Mouse (Mus musculus) thymus, postnatal 25 days (tissue): Measurements from ENCODE around the gene Sorl1.
"Not testable (repeated sequence)": the region's sequence is repeated elsewhere in the genome, so short reads cannot be mapped to it uniquely, and the experiment has no call there.

Experiments
- DNase-seq: peaks from one replicate; pipeline ENCODE4 v3.0.0; 2022

The Sorl1 gene

DNA sequence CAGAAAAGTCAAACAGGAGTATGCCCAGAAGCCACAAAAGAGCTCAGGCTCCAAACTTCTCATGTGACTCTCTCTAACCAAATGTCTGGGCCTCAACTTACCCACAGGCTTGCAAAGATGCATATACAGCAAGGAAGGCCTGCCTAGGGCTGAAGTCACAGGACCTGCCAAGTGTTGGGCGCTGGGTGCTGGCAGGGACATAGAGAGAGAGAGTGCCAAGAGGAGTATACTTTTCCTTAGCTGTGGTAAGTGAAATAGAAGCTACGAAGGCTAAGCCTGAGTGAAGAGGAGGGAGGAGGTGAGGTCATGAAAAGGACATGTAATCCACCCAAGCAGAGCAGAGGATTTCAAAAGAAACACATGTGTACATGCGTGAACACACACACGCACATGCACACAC lies 32.5 kb downstream of the Sorl1 start:
- no peak for DNase-seq

DNA sequence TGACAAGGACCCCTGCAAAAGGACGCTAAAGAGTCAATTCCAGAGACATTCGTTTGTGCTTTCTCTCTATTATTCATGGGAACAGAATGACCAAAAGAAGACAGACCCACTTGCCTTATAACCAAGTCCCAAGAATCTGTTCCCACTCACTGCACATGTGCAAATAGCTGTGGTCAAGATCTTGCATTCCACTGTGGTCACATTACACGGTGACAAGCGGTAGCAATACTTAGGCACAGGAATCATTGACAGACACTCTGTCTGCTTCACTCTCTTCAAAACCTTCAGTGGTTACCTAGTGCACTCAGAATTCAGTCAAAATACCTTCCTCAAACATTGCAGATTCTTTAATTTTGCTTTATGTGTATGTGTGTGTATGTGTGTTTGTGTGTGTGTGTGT lies 36.2 kb downstream of the Sorl1 start:
- DNase-seq: no peak

DNA sequence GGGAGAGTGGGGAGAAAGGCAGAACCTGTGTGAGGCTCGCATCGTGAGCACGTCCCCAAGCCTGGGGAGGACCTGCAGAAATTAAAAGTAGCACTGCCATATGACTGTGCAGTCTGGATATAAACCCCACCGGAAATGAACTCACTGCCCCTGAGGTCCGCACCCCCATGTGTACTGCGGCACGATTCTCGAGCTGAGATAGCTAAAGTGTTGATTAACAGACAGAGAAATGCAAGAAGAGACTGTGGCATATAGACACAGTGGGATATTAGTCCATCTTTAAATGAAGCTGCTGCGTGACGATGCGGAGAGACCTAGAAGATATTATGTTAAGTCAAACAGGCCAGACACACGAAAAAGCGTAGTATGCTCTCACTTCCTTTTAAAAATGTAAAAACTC lies 38.1 kb downstream of the Sorl1 start:
- no peak for DNase-seq

DNA sequence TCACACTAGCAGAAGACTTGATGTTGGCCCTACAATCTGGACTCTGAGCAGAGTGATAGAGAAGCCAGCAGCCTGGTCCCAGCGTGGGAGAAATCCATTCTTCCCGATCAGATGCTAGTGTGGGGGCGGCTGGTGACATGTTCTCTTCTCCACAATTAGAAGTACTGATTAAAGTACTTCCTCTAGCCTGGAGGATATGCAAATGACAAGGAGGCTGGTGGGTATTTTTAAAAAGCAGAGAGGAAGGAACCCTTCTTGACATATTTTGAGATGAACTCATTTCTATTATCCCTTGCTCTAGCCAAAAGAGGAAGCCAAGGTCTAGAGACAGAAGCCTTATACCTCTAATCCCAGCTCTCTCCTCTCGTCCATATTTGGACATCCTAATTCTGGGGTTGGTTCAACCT lies 40.4 kb downstream of the Sorl1 start:
- DNase-seq: no peak

DNA sequence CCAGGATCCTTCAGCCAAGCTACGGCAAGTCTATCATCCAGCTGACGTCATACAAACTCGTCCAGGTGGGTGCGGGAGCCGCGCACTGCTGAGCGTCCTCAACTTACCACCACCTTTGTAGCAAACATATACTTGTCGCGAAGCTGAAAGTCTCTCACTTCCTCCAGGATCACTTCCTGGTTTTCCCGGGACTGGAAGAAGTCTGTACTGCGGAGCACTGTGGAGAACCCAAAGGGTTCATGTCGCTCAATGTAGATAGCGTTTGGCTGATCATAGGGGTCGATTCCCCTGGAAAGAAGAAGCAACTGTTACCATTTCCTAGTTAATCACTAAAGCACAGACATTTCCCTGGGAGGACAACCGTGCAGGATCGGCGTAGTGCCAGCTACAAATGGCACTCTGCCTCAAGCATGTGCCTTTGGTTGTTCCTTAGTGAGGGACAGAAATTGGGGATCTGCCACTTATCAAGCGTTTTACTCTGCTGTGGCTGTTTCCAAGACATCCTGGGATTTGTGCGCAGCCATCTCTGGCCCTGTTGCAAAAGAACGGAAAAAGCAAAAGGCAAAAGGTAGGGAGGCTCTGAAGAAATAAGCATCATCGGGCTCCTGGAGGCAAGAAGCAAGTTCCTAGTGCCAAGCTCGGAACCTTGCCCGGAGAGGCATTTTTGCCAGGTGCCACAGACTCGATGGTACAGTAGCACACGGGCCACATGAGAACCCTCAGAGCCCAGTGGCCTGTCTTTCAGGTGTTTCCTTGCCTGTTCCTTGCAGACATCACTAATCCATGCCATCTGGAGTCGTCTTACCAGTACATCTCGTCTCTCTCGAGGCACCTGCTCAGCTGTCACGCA lies 42.2 kb downstream of the Sorl1 start:
- DNase-seq: no peak

DNA sequence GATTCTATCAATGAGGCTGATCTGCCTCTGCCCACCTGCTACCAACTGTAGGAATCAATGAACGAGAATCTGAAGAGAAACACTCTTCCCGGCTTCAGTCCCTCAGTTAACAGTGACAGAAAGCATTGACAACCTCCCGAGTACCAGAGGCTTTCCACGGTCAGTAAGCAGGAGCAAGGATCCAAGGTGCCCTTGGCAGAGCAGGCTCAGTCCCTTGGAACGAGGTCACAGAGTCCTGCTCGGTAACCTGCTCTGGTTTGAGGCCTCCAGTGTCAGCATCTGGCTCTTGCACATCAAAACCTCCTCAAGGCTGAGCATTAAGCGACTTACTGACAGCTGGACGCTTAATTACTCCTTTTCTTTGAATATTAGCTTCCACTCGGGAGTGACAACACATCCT lies 43.4 kb downstream of the Sorl1 start:
- no peak for DNase-seq

DNA sequence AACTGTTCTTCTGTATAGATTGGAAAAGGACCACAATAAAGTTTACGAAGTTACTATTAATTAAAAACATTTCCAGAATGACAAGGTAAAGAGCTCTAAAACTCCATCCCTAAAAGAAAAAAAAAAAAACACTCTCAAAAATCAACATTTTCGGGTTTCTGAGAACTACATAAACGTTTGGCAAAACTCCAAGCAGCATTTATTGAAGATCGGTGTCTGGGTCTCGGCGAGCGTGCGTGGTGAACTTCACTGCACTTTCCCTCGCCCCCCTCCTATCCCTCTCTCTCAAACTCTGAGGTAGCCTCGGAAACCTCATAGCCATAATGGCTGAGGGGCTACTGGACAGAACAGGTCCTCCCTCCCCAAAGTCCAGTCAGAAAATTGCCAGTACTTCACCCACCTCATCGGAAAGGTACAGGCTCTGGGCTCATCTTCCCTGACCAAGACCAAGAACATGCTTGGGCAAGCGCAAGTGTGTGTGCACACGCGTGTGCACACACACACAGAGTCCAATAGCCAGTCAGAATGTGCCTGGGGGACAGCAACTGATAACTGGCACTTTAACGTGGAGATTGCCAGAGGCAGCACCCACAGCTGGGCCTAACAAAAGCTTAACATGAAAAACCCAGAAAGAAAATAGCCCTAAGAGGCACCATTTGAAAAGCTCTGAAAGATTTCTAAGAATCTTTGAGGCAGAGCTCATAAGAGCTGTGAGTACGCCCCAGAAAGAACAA lies 46.8 kb downstream of the Sorl1 start:
- no peak for DNase-seq

DNA sequence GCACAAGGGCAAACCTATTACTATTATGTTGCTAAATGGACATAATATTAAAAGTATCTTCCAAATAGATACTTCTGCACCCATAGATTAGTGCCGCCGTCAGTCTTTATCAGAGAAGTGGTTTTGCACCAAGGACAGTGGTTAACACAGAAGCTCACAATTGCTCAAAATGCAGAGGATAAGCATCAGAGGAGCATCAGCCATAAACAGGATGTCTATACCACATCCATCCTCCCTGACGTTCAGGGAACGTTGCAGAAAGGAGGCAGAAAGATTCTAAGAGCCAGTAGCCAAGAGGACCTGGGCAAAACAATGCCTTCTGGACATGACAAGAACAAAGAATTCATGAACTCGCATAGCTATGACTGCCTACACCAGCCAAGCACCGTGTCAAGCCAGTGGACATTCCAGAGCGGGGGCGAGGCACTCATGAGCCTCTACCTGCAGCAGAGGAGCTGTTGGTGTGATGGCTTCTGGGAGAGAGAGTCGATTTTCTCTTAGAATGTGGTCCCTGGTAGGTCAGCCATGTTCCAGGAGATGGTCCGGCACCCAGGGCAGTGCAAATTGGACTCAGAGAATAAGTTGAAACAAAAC lies 47.7 kb downstream of the Sorl1 start:
- DNase-seq: no peak

DNA sequence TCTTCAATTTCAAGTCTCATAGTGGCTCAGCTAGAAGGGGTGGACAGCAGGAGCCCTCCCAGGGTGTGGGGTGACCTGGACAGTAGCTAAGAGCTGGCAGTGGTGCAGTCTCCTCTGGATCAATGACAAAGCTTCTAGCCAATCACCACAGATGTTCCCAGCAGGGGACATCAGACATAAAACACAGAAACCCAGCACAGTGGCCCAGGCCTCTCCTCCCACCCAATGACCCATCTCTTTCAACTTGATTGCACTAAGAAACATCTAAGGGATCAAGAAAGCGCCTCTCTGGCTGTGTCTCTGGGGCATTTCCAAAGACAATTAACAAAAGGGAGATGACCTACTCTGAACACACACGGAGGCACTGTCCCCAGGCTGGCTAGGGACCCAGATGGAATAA lies 48.9 kb downstream of the Sorl1 start:
- no peak for DNase-seq

DNA sequence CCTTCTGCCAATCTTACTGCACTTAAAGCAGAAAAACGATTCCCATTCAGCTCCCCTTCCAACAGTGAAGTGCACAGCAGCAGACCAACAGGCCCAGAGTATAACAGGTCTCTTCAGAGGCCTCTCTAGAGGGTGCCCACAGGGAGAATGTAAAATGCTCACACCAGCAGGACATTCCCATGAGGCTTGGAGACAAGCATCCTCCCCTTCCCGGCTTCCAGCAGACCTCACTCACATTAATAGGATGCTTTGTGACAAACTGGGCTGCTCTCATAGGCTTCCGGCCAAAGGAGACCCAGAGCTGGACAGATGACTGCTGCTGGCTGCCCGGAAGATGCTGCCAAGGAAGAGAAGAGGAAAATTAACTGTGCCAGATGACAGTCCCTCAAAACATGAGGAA lies 52.1 kb downstream of the Sorl1 start:
- no peak for DNase-seq

DNA sequence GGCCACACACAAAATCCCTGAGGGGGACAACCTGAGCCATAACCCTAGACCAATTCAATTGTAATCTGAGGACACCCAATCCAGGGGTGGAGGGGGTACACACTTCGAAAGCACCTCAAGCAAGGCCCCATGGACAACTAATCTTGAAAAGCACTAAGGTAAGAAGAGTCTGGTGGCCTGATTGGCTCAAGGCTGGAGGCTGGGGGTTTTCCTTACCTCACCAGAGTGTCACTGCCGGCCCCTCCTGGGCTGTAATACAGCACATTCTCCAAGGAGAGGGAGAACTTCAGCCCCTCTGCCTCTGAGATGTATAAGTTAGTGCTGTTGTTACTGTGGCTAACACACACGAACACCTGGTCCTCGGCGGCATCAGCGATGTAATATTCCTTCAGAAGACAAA lies 53.2 kb downstream of the Sorl1 start:
- no peak for DNase-seq

DNA sequence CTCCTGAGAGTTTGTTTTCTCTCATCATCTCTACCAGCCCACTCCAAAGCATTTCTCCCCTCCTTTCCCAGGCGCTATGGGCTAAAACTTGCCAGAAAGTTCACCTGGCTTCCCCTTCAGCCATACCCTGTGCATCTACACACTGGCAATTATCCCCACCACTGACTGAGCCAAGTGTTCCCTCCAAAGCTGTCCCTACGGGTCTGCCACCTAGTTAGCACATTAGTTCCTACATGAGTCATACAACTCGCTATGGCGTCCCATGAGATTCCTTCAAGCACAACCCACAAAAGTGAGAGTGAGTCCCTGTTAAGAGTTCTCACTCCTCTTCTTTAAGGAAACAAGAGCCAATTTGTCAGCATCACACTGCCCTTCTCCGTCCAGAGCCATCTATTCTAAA lies 54.6 kb downstream of the Sorl1 start:
- DNase-seq: no peak

DNA sequence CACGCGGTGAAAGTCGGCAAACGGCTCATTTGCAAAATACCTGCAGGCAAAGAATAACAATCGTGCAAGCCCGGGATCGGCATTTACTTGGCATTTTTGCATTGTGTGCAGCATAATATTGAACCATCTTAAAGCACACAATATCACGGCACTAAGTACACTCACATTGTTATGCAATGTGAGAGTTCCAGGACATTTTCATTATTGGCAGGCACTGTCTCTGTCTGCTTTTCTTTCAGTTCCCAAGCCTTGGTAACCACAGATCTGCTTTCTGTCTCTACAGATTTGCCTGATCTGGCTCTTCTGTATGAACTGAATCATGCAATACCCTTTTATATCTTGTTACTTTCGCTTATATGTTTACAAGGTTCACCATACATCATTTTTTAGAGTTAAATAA lies 56.1 kb downstream of the Sorl1 start:
- no peak for DNase-seq

DNA sequence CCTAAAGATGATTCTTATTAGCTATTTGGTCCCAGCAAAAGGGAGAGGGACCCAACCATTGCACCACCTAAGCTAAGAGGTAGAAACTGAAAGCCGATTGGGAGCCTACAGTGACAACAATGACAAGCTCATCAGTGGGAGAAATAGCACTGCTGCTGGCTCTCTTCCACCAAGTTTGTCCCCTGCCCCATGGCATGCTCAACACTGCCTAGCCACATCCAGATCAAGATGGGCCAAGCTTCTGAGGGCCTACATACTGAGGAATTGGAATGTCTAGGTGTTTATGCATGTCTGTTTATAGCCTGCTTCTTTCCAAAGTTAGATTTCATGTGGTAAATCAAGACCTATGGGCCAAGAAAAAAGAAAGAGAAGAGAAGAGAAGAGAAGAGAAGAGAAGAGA lies 58.3 kb downstream of the Sorl1 start:
- no peak for DNase-seq

DNA sequence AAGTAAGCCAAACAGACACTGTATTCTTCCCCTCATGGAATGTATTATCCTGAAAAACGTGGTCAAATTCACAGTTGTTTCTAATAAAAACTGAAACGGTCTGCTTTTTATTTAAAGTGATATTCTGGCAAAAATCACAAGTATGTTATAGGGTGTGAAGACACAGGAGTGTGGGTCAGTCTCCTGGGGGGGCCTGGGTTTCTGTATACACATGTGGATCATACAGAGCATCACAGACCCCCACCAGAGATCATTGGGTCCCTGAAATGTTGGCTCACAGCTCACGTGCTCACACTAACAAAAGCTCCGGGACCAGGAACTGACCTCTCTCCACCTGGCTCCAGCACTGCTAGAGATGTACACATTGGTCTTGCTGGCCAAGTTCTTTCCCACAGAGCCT lies 60.7 kb downstream of the Sorl1 start:
- no peak for DNase-seq

DNA sequence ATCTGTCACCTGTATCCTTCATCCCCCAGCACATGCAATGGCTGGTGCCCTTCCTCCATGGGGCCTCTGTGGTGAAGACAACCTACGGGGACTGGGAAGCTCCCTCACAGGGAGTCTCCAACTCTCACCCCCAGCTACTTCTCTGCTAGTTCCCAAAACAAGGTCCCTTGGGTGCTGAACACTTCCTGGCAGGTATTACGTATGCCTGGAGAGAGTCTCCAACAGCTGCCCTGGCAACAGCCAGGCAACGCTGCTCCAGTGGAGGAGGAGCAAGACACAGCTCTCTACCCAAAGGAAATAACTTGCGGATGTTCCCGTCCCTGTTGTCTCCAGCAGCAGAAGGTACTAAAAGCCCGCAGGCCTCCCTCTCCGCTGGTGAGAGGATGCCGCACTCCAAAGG lies 61.8 kb downstream of the Sorl1 start:
- DNase-seq: no peak

DNA sequence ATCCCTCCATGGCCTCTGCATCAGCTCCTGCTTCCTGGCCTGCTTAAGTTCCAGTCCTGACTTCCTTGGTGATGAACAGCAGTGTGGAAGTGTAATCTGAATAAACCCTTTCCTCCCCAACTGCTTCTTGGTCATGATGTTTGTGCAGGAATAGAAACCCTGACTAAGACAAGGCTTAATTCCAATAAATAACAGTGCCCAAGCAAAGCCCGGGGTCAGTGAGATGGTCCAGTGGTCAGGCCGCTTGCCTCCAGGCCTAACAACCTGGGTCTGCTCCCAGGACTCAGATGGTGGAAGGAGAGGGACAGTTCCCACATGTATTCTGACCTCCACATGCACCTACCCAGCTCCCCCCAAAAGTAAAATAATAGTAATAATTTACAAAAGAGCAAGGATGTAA lies 65.1 kb downstream of the Sorl1 start:
- DNase-seq: not testable (repeated sequence)

DNA sequence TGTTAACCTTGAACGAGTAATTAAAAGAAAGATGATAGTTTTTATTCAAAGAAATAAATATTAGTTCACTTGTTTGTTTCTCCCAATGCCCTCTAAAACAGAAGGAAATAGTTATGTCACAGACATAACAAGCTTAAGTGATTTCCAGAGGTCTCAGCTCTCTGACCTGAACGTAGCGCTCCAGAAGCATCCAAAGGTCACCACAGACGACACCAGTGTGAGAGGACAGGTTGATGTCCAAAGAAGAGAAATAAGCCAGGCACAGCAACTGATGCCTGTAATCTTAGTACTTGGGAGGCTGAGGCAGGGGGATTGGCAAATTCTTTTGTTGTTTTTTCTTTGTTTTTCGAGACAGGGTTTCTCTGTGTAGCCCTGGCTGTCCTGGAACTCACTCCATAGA lies 67.5 kb downstream of the Sorl1 start:
- DNase-seq: no peak

DNA sequence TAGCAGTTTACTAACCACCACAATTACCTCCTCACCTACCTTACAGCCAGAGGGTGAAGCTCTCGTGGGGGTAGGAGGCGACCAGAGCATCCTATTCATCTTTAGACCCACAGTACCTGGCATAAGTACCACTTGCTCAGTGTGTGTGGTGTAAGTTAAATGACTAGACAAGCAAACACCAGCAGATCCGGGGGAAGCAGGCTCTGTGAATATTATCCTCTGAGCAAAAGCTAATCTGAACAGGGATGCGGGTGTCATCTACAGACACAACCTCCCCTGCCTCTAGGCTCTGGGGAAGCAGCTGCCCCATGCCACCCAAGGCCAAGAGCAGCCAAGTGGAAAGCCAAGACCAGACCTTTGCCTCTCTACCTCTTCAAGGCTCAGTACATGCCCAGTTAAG lies 68.7 kb downstream of the Sorl1 start:
- no peak for DNase-seq

DNA sequence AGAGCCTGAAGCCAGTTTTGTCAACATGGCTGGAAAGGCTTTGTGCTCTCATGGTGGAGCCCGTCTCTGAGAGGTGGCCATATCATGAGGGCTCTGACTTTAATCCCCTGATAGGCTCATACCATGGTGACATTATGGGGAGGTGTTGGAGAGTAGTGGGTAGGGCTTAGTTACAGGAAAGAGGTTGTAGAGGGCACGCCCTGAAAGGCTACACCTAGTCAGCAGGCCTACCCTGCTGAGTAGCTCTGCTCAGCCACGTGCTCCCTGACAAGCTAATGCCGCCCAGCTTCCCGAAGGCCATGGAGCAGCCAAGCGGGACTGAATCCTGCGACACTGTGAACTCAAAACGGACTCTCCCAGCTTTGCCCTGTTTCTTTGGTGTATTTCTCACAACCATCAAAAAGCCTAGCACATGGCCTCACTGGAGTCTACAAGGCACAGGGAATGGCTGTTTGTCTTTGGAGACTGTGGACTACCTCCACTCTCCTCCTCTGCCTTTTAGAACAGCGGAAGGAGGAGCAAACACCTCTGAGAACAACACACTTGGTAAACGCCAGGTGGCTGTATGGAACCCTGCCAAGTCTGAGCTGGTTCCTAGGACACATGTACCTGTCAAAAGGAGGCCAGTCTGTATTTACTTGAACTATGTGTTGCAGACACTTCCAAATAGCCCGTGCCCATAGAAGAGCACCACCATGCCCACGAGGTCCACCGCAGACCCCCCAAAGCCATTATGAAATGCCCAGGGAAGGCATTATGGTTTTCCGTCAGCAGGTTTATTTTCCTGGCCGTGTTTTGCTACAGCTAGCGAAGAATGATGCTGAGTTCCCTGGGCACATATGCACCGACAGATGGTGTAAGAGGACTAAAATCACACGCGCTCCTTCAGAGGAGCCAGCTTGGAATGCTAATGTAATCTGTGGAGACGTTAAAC lies 69.5 kb downstream of the Sorl1 start:
- no peak for DNase-seq

DNA sequence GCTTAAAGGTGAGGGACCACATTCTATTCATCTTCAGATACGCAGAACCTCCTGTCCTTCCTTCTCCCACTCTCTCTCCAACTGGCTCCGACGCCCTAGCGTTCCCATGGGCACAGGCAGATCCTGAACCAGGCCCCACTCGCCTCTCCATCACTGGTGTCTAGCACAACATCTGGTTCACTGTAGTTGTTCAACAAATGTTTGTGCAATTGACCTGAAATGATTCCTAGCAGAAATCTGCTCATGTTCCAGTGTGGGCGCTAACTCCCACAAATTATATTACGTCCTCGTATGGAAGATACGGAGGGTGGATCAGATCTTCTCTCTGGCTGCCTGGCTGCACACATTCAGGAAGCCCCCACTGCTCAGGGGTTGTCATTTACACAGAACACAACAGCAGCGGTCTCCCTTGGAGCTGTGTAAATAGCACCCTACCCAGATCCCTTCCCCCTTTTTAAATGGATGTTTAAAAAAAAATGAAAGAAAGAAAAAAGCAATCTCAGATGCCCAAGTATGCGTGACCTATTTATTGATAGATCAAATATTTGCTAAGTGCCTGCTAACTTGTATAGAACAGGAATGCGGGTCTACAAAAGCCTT lies 70.4 kb downstream of the Sorl1 start:
- DNase-seq: no peak

DNA sequence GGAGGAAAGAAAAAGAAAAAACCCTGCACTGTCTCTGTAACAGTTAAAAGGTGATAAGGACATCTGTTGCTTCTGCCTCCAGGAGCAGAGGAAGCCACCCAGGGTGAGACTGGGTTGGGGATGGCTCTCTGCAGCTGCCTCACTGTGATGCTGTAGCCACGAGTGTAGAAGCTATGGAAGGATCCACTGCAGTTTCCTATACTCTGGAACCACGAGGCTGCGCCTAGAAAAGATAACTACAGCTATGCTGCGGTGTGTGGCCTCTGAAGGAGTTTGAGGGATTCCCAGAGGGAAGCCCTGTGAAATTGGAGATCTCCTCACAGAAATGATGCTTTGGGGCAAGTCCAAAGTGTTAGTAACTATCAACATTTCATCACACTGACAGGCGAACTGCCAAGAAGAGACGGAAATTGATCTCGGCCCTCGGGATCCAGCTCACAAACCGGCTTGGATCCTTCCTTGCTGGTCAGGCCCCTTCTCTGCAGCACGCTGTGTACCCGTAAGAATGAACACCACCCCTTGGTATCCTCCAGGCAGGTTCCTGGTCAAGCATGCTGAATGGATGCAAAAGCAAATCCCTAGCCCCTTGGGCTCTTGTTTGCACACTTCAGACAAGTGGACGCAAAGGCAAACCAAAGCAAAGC lies 71.3 kb downstream of the Sorl1 start:
- no peak for DNase-seq
